Mouse (Mus musculus) B cell, adult 2 months (primary cell): Measurements from ENCODE around the gene S100a6.

Experiments
- DNase-seq, 2 experiments: peaks; one replicate each; pipeline ENCODE4 v3.0.0; 2022

Gene S100a6

GRCm38 (mm10) chr3:90629298-90629697 is 16.6 kb downstream of the S100a6 start:
- no peak for DNase-seq

- DNase-seq, result no peak
Measured at GRCm38 (mm10) chr3:90631984-90632383, 19.3 kb downstream of the S100a6 start.

GRCm38 (mm10) chr3:90638511-90639275 is 26.0 kb downstream of the S100a6 start:
- DNase-seq, result no peak

- DNase-seq, result peak; percentile 73 to 75
Measured at GRCm38 (mm10) chr3:90639511-90640154, 27.0 kb downstream of the S100a6 start.

GRCm38 (mm10) chr3:90640981-90641380 is 28.3 kb downstream of the S100a6 start:
- DNase-seq, result no peak

- peak; percentile 72 to 73 for DNase-seq
Measured at GRCm38 (mm10) chr3:90644220-90644619, 31.5 kb downstream of the S100a6 start.

GRCm38 (mm10) chr3:90647291-90647690 is 34.6 kb downstream of the S100a6 start:
- no peak for DNase-seq

GRCm38 (mm10) chr3:90648981-90649380 is 36.3 kb downstream of the S100a6 start:
- DNase-seq, result no peak

GRCm38 (mm10) chr3:90649832-90650231 is 37.1 kb downstream of the S100a6 start:
- no peak for DNase-seq

GRCm38 (mm10) chr3:90652878-90653508 is 40.3 kb downstream of the S100a6 start:
- DNase-seq, result peak; percentile 65 to 66

GRCm38 (mm10) chr3:90653717-90654116 is 41.0 kb downstream of the S100a6 start, which contains the start of gene S100a7a:
TSS of gene S100a7a (plus strand) at chr3:90654017.
- DNase-seq, result no peak

GRCm38 (mm10) chr3:90657405-90657804 is 44.7 kb downstream of the S100a6 start:
- peak in 1 of 2 experiments; percentile 6 for DNase-seq

- DNase-seq, result no peak
Measured at GRCm38 (mm10) chr3:90659364-90660044, 46.8 kb downstream of the S100a6 start.

GRCm38 (mm10) chr3:90664219-90664618 is 51.5 kb downstream of the S100a6 start:
- no peak for DNase-seq

GRCm38 (mm10) chr3:90668846-90669245 is 56.2 kb downstream of the S100a6 start, which contains the start of gene S100a8:
TSS of gene S100a8 (plus strand) at chr3:90668978.
- DNase-seq, result no peak
